Mouse (Mus musculus) urinary bladder, postnatal 4 days (tissue): ENCODE data around the gene Tdp2.
"Not testable (repeated sequence)": the region's sequence is repeated elsewhere in the genome, so short reads cannot be mapped to it uniquely, and the experiment has no call there.

Source experiments
- DNase-seq, 2 experiments: peaks; one replicate each; pipeline ENCODE4 v3.0.0; 2021 to 2022; ENCODE audit warnings: low spot score in 2 of 2

Gene Tdp2

GRCm38 (mm10) chr13:24824647-24825046, 6.8 kb upstream of the Tdp2 start:
- no peak for DNase-seq

GRCm38 (mm10) chr13:24825587-24825986, 5.9 kb upstream of the Tdp2 start:
- DNase-seq, result no peak

DNA sequence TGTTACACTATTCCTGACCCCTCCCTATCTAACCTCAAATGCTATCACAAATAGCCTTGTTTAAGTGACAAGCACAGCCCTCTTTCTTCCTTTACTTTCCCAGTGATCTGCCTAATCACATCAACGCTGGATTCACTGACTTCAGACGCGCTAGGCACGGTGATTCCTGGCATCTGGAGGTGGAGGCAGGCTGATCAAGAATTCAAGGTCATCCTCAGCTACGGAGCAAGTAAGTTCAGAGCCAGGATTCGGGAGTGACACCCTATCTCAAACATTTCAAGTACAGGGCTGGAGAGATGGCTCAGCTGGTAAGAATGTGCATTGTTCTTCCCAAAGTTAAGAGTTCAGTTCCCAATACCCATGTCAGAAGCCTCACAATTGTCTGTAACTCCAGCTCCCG, 5.4 kb upstream of the Tdp2 start:
- DNase-seq, result no peak

GRCm38 (mm10) chr13:24830756-24831352, 625 bp upstream of the Tdp2 start:
- DNase-seq, result no peak

- no peak for DNase-seq
Measured at GRCm38 (mm10) chr13:24832131-24832810, 792 bp downstream of the Tdp2 start.

DNA sequence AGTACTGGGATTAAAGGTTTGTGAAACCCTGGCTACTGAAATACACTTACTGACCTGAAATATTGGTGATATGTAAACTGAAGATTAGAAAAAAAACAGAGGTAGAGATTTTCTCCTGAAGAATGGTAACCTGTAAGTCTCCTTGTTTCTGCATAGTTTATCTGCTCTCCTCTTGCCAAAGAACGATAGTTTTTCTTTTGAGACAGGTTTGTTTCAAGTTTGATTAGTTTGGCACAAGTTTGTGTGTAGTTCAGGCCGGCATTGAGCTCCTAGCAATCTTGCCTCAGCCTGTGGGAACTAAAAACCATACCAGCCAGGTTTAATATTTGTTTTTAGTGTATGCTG, 1.3 kb downstream of the Tdp2 start:
- no peak for DNase-seq

DNA sequence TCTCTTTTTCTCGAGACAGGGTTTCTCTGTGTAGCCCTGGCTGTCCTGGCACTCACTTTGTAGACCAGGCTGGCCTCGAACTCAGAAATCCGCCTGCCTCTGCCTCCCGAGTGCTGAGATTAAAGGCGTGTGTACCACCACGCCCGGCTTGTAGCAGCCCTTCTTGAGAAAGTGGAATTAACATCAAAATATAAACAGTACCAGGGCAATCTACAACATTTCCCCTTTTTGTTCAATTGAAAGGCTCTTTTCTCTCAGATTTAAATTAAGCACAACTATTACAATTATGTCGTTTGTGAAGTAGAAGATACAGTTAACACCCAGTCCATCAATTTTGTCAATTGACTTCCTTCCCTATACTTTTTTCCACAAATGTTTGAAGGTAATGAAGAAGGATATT, 6.3 kb downstream of the Tdp2 start:
- not testable (repeated sequence) for DNase-seq

GRCm38 (mm10) chr13:24839831-24840230, 8.4 kb downstream of the Tdp2 start:
- DNase-seq, result no peak

DNA sequence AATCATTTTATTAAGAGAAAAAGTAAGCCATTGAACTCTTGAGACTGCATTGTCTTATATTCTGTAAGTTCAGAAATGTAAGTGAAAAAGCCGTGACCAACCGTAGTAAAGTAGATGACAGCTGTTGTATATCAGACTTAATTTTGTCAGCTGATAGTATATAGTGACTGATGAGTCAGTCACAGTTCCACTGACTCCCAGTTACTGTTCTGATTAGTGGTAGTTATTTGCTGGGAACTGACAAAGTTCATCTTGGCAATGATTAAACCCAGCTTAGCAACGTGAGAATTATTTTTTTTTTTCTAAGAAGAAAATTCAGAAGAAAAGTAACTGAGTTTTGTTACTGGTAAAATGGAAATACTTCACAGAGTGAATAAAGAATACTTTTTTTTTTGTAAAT, 10.2 kb downstream of the Tdp2 start:
- DNase-seq, result no peak

GRCm38 (mm10) chr13:24844983-24845955, 13.8 kb downstream of the Tdp2 start, which contains the start of gene D130043K22Rik:
D130043K22Rik (plus strand) TSS chr13:24845135.
- DNase-seq, result no peak

DNA sequence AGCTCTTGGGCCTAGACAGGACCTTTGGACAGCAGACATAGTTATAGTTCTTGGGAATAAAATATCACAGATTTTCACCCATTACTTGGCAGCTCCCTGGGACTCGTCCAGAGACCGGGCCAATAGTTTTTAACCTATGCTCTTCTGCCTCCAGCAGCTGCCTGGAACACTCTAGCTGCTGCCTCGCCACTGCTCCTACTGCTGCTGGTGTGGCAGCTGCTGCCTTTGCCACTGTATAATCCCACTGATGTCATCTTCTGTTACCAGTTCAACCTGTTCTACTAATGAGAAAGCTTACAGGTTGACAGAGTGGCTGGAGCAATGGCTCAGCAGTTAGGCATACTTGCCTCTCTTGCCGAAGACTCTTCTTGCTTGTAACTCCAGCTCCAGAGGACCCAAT, 17.8 kb downstream of the Tdp2 start:
- no peak for DNase-seq

GRCm38 (mm10) chr13:24851989-24852388, 20.5 kb downstream of the Tdp2 start:
- DNase-seq, result no peak

GRCm38 (mm10) chr13:24852570-24852969, 21.1 kb downstream of the Tdp2 start:
- no peak for DNase-seq

GRCm38 (mm10) chr13:24859115-24859514, 27.6 kb downstream of the Tdp2 start:
- DNase-seq, result no peak

DNA sequence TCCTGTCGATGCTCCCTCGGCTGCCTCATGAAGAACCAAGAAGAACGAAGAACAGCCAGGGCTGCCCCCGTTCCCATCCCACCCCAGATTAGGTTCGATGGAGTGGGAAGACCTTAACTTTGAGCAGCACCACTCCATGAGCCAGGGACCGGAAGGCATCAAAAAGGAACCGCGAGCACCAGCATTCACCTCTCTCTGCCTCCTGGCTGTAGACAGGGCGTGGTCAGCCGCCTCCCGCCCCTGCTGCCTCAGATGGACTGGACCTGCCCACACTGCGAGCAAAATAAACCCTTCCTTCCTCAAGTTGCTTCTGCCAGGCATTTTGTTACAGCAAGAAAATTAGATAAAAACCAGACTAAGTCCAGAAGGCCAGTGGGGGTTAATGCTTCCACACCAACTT, 29.6 kb downstream of the Tdp2 start:
- no peak for DNase-seq

DNA sequence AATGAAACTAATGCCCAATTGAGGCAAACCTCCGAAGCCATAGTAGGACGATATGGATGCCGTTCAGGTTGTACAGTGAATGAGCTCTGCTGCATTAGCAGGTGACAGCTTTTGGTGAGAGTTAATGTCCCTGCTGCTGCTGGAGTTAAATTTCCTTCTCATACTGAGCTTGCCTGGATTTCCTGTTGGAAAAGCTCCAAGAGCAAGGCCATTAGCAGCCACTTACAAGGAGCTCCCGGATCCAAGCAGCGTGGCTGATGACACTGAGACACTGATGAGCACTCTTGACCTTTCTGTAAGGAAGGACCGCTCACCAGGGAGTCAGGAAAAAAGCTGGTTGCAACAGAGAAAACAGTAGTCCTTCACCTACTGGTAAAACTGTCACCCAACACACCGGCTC, 30.5 kb downstream of the Tdp2 start:
- no peak for DNase-seq

GRCm38 (mm10) chr13:24862520-24862919, 31.0 kb downstream of the Tdp2 start:
- DNase-seq, result no peak

- no peak for DNase-seq
Measured at GRCm38 (mm10) chr13:24866430-24867402, 35.2 kb downstream of the Tdp2 start.

DNA sequence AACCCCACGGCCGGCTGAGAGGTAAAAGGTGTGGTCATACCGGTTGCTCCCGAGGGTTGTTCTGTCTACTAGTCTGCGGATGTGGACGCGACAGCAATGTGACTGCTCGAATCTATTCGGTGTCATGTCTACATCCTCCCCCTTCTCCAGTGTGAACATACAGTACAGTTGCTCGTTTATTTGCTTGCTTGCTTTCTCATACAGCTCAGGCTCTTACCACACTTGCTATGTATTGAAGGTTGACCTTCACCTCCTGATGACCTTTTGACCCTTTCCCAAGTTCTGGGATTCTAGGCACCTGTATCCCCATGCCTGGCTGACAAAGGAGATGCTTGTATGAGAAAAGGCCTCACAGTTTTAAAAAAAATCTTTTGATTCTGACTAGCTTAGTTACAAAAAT, 36.3 kb downstream of the Tdp2 start:
- DNase-seq, result no peak

- DNase-seq, result no peak
Measured at GRCm38 (mm10) chr13:24868233-24868632, 36.8 kb downstream of the Tdp2 start.

- DNase-seq, result no peak
Measured at GRCm38 (mm10) chr13:24879359-24880040, 48.0 kb downstream of the Tdp2 start.
